Mouse (Mus musculus) midbrain, embryonic 13.5 days (tissue): ENCODE data around the gene Tgds. TPM values are rescaled to one million over a fixed set of nuclear protein-coding genes. Genes with fewer than 3 reads are reported as not detected.
"Not testable (repeated sequence)": the region's sequence is repeated elsewhere in the genome, so short reads cannot be mapped to it uniquely, and the experiment has no call there.

ENCODE experiments used
- ATAC-seq: fragments of 200-750 bp; cut with Nextera tagmentation; 2 replicates; pipeline ENCODE4 v1.8.0; 2017; ENCODE audit warnings: mild to moderate bottlenecking, moderate TSS enrichment, moderate library complexity
- H3K27ac ChIP-seq: fragments of 300-500 bp; sonication (generic); 2 replicates; pipeline ENCODE4 v1.5.1; 2015; ENCODE audit warnings: inconsistent platforms, mild to moderate bottlenecking, moderate library complexity
- H3K27me3 ChIP-seq: fragments of 300-500 bp; sonication (generic); 2 replicates; pipeline ENCODE4 v1.6.1; 2015; ENCODE audit warnings: mild to moderate bottlenecking, inconsistent platforms
- H3K36me3 ChIP-seq: fragments of 300-500 bp; sonication (generic); 2 replicates; pipeline ENCODE4 v1.6.1; 2015; ENCODE audit warnings: mild to moderate bottlenecking, inconsistent platforms
- H3K4me1 ChIP-seq: fragments of 300-500 bp; sonication (generic); replicated peaks from 2 replicates; pipeline ENCODE4 v1.6.1; 2015; ENCODE audit warnings: inconsistent platforms
- H3K4me2 ChIP-seq: fragments of 300-500 bp; sonication (generic); replicated peaks from 2 replicates; pipeline ENCODE4 v1.6.1; 2015; ENCODE audit warnings: moderate library complexity, mild to moderate bottlenecking, inconsistent platforms
- H3K4me3 ChIP-seq: fragments of 300-500 bp; sonication (generic); replicated peaks from 2 replicates; pipeline ENCODE4 v1.5.1; 2015; ENCODE audit warnings: mild to moderate bottlenecking, inconsistent platforms
- H3K9ac ChIP-seq: fragments of 300-500 bp; sonication (generic); replicated peaks from 2 replicates; pipeline ENCODE4 v1.6.1; 2015; ENCODE audit warnings: mild to moderate bottlenecking, inconsistent platforms
- H3K9me3 ChIP-seq: fragments of 300-500 bp; sonication (generic); 2 replicates; pipeline ENCODE4 v1.6.1; 2016; ENCODE audit warnings: mild to moderate bottlenecking, inconsistent platforms
- WGBS: fragments of 180-500 bp; shearing (Covaris S2); methylation state at CpG from one replicate; pipeline ENCODE4 v1.1.7; 2015; 5-methylcytosine and 5-hydroxymethylcytosine counted together
- polyA plus RNA-seq: library from polyadenylated mRNA; unstranded; fragments of >200 nt; fragmentation: Nextera tagmentation; extraction: Ambion mirVana; gene quantifications from 2 replicates; pipeline ENCODE4 v1.2.1, GENCODE M21; 2015

Gene Tgds
- polyA plus RNA-seq, 1 experiment from 2014 or later, result 20.8 TPM

DNA sequence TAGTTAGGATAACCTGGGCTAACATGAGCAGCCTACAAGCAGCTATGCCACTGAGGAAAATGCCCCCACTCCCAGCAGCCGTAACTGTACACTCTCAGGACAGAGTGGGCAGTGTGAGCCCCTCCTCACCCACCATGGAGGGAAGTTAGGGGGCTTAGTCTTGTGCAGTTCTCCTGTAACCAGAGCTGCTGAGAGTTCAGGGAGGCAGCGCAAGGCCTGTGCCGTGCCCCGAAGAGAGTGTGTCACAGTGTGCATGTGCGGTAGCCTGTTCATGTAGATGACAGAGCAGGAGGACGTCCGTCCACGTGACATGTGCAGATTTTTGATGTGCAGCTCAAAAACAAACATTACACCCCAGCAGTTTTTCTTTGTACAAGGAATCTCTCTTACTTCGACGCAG, 24.2 kb upstream of the Tgds start:
- ATAC-seq, result peak; percentile 57; the same call in 1 of the 2 replicates
- WGBS, result 87% methylated on average over 10 of the region's 10 CpGs
- no peaks in the 10 kb centered on the region for H3K4me1 ChIP-seq
- no peak overlapping the region for H3K9ac ChIP-seq
- H3K9me3 ChIP-seq, result no peaks in the 10 kb centered on the region
- H3K27me3 ChIP-seq, result no peaks in the 10 kb centered on the region
- no peak overlapping the region for H3K4me3 ChIP-seq
- H3K36me3 ChIP-seq, result peaks cover 37% of the 10 kb centered on the region
- H3K27ac ChIP-seq, result no peak overlapping the region
- no peak overlapping the region for H3K4me2 ChIP-seq

DNA sequence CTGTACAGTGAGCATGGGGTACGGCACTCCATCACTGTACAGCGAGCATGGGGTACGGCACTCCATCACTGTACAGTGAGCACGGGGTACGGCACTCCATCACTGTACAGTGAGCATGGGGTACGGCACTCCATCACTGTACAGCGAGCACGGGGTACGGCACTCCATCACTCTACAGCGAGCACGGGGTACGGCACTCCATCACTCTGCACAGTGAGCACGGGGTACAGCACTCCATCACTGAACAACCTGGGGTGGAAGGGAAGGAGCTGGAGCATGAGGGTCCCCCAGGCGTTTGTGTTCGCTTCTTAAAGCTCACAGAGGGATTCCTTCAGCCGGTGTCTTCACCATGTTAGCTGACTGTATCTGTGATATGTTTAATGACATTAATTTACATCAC, 23.5 kb upstream of the Tgds start:
- WGBS, result 97% methylated on average over 16 of the region's 16 CpGs
- not testable (repeated sequence) for H3K27me3 ChIP-seq, H3K9me3 ChIP-seq, H3K4me3 ChIP-seq, H3K4me1 ChIP-seq, H3K27ac ChIP-seq, ATAC-seq, H3K9ac ChIP-seq, H3K4me2 ChIP-seq
- H3K36me3 ChIP-seq, result peaks cover 32% of the 10 kb centered on the region

DNA sequence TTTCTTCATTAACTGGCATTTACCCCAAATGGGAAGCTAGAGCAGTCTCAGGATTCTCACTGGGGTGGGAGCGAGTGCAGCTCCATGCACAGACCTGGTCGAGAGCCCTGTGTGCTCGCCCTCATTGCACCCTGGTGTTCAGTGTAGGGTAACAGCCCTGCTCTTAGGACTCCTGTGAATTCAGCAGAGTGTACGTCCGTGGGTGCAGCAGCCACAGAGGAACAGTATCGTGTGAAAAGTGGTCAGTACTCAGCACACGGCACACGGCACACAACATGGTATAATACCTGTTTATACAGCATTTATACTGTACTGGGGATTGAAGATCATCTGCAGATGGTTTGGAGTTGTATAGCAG, 19.7 kb upstream of the Tgds start:
- WGBS, result 93% methylated on average over 8 of the region's 8 CpGs
- 0 out of 2 replicates have a peak, but pooled peaks have one; percentile 40 for ATAC-seq
- no peak overlapping the region for H3K4me3 ChIP-seq

DNA sequence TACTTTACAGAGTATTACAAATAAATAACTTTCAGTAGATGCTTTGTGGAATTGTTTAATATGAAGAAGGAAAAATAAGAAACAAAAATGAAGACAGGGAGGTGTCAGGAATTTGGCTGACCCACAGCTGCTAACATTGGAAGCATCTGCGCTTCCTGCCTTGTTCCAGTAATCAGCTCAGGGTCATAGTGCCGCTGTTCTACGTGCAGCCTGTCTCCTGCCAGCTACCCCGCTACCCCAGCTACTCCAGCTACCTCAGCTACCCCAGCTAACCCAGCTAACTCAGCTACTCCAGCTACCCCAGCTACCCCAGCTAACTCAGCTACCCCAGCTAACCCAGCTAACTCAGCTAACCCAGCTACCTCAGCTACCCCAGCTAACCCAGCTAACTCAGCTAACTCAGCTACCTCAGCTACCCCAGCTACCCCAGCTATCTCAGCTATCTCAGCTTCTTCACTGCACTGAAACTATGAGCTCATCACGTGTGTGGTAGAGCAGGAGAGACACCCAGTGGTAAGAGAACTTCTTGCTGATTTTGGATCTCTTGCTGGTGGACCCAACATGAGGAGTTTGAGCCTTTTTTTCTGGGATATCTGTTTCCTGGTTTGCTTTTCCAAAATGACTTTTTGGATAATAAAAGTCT, 19.2 kb upstream of the Tgds start:
- Histone ChIP-seq H3K4me2 (no peak overlapping the region), H3K27me3 (no peaks in the 10 kb centered on the region), H3K4me3 (no peak overlapping the region), H3K36me3 (peaks cover 26% of the 10 kb centered on the region), H3K27ac (no peak overlapping the region), H3K9me3 (no peaks in the 10 kb centered on the region), H3K9ac (no peak overlapping the region), H3K4me1 (no peaks in the 10 kb centered on the region)
- no peak for ATAC-seq
- 78% methylated on average over 5 of the region's 5 CpGs for WGBS

More for the DNA sequence above, 19.7 kb upstream of the Tgds start:
- Histone ChIP-seq H3K4me1 (no peaks in the 10 kb centered on the region), H3K9me3 (no peaks in the 10 kb centered on the region), H3K27ac (no peak overlapping the region), H3K4me2 (no peak overlapping the region), H3K9ac (no peak overlapping the region), H3K27me3 (no peaks in the 10 kb centered on the region), H3K36me3 (peaks cover 26% of the 10 kb centered on the region)

DNA sequence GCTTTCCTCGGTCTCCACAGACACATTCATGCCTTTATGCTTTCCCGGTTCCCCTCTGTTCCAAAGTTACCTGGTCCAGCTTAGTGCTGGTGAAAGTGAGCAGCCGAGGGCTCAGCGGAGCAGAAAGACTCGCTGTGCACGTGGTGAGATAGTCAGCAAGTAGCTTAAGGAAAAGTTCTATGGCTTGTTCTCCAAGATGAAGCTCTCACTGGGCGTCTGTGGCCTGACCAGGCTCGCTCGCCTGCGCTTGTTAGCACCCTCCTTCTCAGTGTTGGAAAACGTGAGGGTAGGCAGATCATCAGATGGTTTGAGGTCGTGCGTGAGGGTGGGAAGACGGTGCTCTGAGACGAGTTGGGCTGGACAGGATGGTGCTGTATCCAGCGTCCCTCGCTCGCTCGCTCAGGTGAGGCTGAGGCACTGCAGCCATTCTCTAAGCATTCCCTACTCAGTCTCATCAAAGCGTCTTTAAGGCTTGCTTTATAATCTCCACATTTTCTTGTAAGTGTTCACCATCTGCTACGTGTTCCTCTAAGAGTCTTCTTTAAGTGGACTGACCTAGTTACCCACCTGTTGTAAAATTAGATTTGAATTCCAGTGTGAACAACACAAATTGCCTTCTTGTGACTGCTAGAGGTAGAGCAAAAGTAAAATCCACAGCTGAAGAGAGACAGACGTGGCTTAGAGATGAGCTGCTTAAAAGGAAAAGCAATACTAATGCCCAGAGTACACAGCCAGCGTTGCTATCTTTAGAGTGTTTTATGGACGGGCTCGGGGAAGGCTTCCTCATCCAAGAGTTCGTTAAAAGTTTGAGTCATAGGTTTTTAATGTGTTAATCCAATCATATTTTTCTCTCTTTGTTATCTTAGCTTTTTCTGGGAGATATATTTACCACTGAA, 18.3 kb upstream of the Tgds start:
- WGBS, result 90% methylated on average over 26 of the region's 26 CpGs
- Histone ChIP-seq H3K4me2 (no peak overlapping the region), H3K4me1 (no peaks in the 10 kb centered on the region), H3K36me3 (peaks cover 22% of the 10 kb centered on the region), H3K4me3 (no peak overlapping the region), H3K27ac (no peak overlapping the region), H3K9ac (no peak overlapping the region), H3K9me3 (no peaks in the 10 kb centered on the region), H3K27me3 (no peaks in the 10 kb centered on the region)
- no peak for ATAC-seq

DNA sequence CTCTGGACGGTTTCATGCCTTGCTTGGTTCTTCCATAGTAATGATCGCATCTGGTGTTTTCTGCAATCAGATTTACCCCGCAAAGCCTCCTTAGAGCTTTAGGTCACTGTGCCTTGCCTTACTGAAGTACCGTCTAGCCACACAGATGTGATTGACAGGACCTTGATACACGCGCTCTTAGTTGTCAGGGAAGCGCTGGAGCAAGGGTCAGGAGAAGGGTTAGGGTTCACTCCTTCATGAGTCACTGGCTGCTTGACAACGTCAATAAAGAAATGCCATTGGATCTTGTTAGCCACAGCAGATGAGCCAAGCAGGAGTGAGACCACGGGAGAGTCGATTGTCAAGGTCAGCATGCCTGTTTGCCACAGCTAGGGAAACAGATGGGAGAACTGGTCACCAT, 16.0 kb upstream of the Tgds start:
- no peak overlapping the region for H3K9ac ChIP-seq
- peaks cover 18% of the 10 kb centered on the region for H3K36me3 ChIP-seq
- H3K4me3 ChIP-seq, result no peak overlapping the region
- no peak overlapping the region for H3K4me2 ChIP-seq
- WGBS, result 72% methylated on average over 10 of the region's 10 CpGs
- H3K27ac ChIP-seq, result no peak overlapping the region
- no peaks in the 10 kb centered on the region for H3K4me1 ChIP-seq
- H3K9me3 ChIP-seq, result no peaks in the 10 kb centered on the region
- no peak for ATAC-seq
- H3K27me3 ChIP-seq, result no peaks in the 10 kb centered on the region

DNA sequence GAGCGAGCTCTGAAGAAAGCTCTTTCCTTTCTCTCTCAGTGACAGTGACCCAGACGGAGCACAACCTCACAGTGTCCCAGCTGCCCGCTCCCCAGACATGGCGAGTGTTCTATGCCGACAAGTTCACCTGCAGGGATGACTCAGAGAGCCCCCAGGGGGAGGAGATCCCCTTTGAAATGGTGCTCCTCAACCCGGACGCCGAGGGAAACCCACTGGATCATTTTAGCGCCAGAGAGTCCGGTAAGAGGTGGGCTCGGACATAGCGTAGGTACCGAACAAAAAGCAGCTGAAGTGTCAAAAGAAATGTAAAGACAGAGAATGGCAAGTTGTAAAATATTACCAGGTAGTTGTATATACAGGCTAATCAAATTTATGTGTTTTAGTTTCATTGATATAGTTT, 15.5 kb upstream of the Tgds start:
- H3K27me3 ChIP-seq, result no peaks in the 10 kb centered on the region
- H3K4me1 ChIP-seq, result no peaks in the 10 kb centered on the region
- ATAC-seq, result no peak
- peaks cover 15% of the 10 kb centered on the region for H3K36me3 ChIP-seq
- no peak overlapping the region for H3K4me3 ChIP-seq
- H3K9me3 ChIP-seq, result no peaks in the 10 kb centered on the region
- no peak overlapping the region for H3K9ac ChIP-seq
- 96% methylated on average over 13 of the region's 13 CpGs for WGBS
- no peak overlapping the region for H3K27ac ChIP-seq
- no peak overlapping the region for H3K4me2 ChIP-seq

DNA sequence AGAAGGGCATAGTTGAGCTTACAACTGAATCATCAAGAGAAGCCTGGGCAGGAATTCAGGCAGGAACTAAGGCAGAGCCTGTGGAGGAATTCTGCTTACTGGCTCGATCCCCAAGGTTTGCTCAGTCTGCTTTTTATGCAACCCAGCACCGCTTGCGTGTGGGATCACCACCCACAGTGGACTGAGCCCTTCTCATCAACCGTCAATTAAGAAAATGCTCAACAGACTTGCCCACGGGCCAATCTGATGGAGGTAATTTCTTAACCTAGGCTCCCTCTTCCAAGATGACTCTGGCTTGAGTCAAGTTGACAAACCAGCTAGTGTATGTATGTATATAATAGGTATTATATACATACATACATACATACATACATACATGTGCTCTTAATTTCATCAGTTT, 9.7 kb upstream of the Tgds start:
- no peak overlapping the region for H3K9ac ChIP-seq
- no peaks in the 10 kb centered on the region for H3K9me3 ChIP-seq
- H3K36me3 ChIP-seq, result peaks cover 29% of the 10 kb centered on the region
- H3K4me3 ChIP-seq, result no peak overlapping the region
- no peak overlapping the region for H3K27ac ChIP-seq
- H3K27me3 ChIP-seq, result no peaks in the 10 kb centered on the region
- H3K4me1 ChIP-seq, result peaks cover 13% of the 10 kb centered on the region
- ATAC-seq, result no peak
- WGBS, result 94% methylated on average over 5 of the region's 5 CpGs
- H3K4me2 ChIP-seq, result no peak overlapping the region

DNA sequence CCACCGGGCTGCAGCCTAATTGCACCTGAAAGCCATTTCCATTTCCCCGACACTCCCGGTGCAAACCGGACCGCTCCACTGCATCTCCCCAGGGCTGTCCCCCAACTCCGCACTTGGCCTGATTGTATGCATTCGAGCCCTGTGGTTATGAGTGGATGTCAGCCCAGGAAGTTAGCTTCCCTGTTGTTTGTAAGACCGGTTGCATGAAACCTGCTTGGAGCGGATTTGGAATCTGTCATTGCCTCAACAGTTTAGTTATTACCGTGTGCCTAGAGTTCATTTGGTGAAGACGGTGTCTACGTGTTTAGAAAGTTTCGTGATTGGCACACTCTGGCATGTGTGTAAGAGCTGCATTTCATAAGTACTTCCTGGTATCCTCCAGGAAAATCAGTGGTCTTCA, 4.9 kb upstream of the Tgds start:
- Histone ChIP-seq H3K27ac (peak overlapping the region; percentile 78; the same call in 1 of the 2 replicates), H3K27me3 (peaks cover 7% of the 10 kb centered on the region; the same call in 1 of the 2 replicates), H3K9me3 (no peaks in the 10 kb centered on the region), H3K4me3 (peak overlapping the region; percentile 76), H3K36me3 (peaks cover 26% of the 10 kb centered on the region), H3K9ac (peak overlapping the region; percentile 86), H3K4me2 (peak overlapping the region; percentile 91), H3K4me1 (peaks cover 23% of the 10 kb centered on the region)
- ATAC-seq, result peak; percentile 38
- 1% methylated on average over 13 of the region's 13 CpGs for WGBS

DNA sequence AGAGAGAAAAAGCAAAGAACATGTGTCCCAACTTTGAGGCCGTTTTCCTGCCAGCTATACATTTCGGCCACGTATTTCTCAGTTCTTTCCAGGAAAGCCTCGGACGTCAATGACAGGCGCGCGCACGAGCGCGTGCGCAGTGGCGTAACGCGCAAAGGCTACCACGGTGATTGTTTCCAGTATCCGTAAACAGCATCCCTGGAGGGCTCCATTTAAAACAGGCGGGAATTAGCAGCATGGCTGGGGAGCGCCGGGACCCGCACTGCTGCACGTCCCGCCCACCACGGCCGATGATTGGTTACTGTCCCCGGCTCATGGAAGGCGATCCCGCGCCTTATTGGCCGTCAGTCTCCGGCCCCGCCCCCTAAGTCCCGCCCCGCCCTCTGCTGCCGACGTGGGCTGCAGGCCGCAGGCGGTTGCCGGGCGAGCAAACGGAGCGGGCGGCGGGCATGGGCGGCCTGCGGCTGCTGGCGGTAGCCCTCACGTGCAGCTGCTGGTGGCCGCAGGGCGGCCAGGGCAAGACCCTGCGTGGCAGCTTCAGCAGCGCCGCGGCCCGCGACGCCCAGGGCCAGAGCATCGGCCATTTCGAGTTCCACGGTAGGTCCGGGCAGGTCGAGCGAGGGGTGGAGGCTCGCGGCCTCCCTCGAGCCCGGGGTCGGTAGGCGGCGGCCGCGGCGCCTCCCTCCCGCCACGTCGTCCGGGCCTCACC, 4.3 kb upstream of the Tgds start, which contains the start of gene Gpr180:
Gene Gpr180, plus strand, starts transcription at position 415 of the 709 bp plus-strand sequence.
- peak within 1 kb of the TSS; percentile 78 for H3K27ac ChIP-seq
- peak within 1 kb of the TSS; percentile 76 for H3K4me3 ChIP-seq
- peaks cover 21% of the 10 kb centered on the region for H3K36me3 ChIP-seq
- peak within 1 kb of the TSS; percentile 91 for H3K4me2 ChIP-seq
- peaks cover 7% of the 10 kb centered on the region; the same call in 1 of the 2 replicates for H3K27me3 ChIP-seq
- peak within 1 kb of the TSS; percentile 86 for H3K9ac ChIP-seq
- H3K9me3 ChIP-seq, result no peaks in the 10 kb centered on the region
- WGBS, result under 1% methylated on average over 71 of the region's 77 CpGs
- ATAC-seq, result peak; percentile 97
- peaks cover 25% of the 10 kb centered on the region for H3K4me1 ChIP-seq

DNA sequence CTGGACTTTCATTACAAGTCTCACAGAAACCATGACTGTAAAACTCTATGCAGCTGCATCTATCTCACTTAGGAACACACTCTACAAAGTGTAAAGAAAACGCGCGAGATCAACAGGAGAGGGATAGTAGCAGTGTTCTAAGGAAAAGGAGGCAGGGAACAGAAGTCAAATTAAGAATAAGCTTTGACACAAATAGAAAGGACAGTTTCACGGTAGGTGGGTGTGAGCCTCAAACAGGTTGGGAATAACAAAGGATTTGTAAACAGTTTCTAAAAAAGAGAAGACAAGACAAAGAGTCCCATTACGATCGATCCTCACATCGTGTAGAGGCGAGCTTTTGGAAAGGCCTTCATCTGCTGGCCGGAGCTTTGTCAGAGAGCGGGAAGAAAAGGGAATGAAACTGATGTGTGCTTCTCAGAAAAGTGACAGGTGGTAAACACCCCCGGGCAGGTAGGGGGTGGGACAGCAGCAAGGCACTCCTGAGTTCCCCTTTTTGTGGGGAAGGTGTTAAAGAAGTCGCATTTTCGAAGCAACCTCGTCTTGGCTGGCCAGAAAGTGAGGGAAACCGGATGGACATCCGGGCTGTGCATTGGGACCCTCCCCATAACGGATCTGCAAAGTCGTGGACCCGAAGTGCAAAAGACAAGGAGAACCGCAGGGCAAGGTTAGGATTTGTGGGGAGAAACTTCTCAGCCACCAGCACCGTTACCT, 469 bp downstream of the Tgds start:
- H3K27me3 ChIP-seq, result peaks cover 7% of the 10 kb centered on the region; the same call in 1 of the 2 replicates
- no peaks in the 10 kb centered on the region for H3K9me3 ChIP-seq
- peak; percentile 30; the same call in 1 of the 2 replicates for ATAC-seq
- 11% methylated on average over 21 of the region's 21 CpGs for WGBS
- peak overlapping the region; percentile 78 for H3K4me2 ChIP-seq
- H3K27ac ChIP-seq, result 0 out of 2 replicates have a peak overlapping the region, but pooled peaks have one; percentile 32
- peak overlapping the region; percentile 74 for H3K4me3 ChIP-seq
- H3K4me1 ChIP-seq, result peaks cover 27% of the 10 kb centered on the region
- H3K9ac ChIP-seq, result peak overlapping the region; percentile 83
- peaks cover 22% of the 10 kb centered on the region for H3K36me3 ChIP-seq
